Comparison of ENCODE assay signal across 21 mouse cellular contexts in the genomic region with DNA sequence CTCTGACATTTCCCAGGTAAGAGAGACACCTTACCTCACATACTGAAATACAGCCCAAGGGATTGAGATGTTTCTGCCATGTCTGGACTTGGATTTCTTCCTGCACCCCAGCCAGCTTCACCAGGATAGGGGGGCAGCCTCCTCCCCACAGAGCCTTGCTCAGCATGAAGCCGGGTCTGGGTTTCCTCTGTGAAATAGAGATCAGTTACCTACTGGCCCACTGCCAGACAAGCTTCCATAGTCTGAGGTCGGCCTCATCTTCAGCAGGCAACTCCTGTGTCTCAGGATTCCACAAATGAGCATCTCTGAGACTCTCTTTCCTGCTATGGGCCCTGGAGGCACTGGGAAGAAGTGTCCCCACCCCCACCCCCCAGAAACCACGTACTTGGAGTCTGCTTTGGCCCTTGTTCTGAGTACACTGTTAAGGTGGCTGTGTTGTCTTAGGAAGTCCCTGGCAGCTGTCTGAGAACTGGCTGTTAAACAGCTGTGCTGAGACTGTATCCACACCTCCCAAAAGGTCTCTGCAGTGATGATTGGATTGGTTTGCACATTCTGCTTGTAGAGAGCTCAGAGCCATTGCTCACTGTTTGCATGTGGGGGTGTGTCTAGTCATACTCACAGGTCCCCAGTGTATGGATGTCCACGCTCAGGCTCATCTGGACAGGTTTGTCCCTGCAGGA. TPM values are rescaled to one million over a fixed set of nuclear protein-coding genes. Genes with fewer than 3 reads are reported as not detected.
A peak's percentile ranks its signal among the peaks of the same experiment; 100 is the strongest.
DNase-seq lines count a peak whose midpoint lies in the region; ATAC-seq and TF ChIP-seq lines count a peak whose summit lies in the region.
"Had no signal": no experiment of that assay in that cellular context is flagged by ENCODE, and none has a peak within 500 bp of the region (broad histone marks: within the 10 kb centered on the region; RNA-seq: fewer than 3 reads in every experiment).

No protein-coding gene starts in this region.

- H3K27ac ChIP-seq in hindbrain, embryonic 13.5 days: 0 out of 2 replicates have a peak overlapping the region, but pooled peaks have one; percentile 2
- no peak overlapping the region for H3K27ac ChIP-seq in hindbrain, postnatal 0 days
- no peak overlapping the region for H3K27ac ChIP-seq in limb, embryonic 14.5 days (replicated peaks; ENCODE audit: low read depth, low read length)
- H3K27ac ChIP-seq: heart, adult 2 months; heart, embryonic 15.5 days; liver, embryonic 12.5 days; lung, embryonic 15.5 days; midbrain, embryonic 12.5 days; neural tube, embryonic 13.5 days had no signal

- H3K27me3 ChIP-seq in hindbrain, embryonic 13.5 days: no peaks in the 10 kb centered on the region; the same call in 1 of the 2 replicates
- H3K27me3 ChIP-seq in hindbrain, postnatal 0 days (ENCODE audit: insufficient read depth, low read length): no peaks in the 10 kb centered on the region
- H3K27me3 ChIP-seq in limb, embryonic 14.5 days (ENCODE audit: control insufficient read depth, insufficient read depth, low read length): no peaks in the 10 kb centered on the region
- H3K27me3 ChIP-seq: heart, embryonic 15.5 days; lung, embryonic 15.5 days; midbrain, embryonic 12.5 days; neural tube, embryonic 13.5 days had no signal

- no peak for DNase-seq in hindbrain, postnatal 0 days (ENCODE audit: low spot score)
- peak; percentile 40 for DNase-seq in retina, postnatal 1 day
- DNase-seq in retina, embryonic 14.5 days (ENCODE audit: low spot score): no peak
- peak; percentile 50 for DNase-seq in limb, embryonic 14.5 days (ENCODE audit: low spot score)
- DNase-seq in gastrocnemius, adult 18-20 months (ENCODE audit: low spot score): no peak
- no peak for DNase-seq in right cerebral cortex, postnatal 10 days (ENCODE audit: low spot score in 2 of 2)
- DNase-seq: adrenal gland, adult 8-10 months; gastrocnemius, postnatal 14 days; heart, adult 2 months; kidney, adult 2 months; kidney, postnatal 25 days; right cerebral cortex, postnatal 25 days; thymus, postnatal 14 days had no signal

- H3K36me3 ChIP-seq in hindbrain, embryonic 13.5 days: no peaks in the 10 kb centered on the region
- no peaks in the 10 kb centered on the region for H3K36me3 ChIP-seq in hindbrain, postnatal 0 days (ENCODE audit: insufficient read depth, low read length)
- H3K36me3 ChIP-seq in limb, embryonic 14.5 days (ENCODE audit: control insufficient read depth, insufficient read depth, low read length): no peaks in the 10 kb centered on the region
- H3K36me3 ChIP-seq: heart, embryonic 15.5 days; liver, embryonic 12.5 days; lung, embryonic 15.5 days; midbrain, embryonic 12.5 days; neural tube, embryonic 13.5 days had no signal

- H3K9ac ChIP-seq in hindbrain, embryonic 13.5 days: no peak overlapping the region
- H3K9ac ChIP-seq in hindbrain, postnatal 0 days (replicated peaks; ENCODE audit: low read length): no peak overlapping the region
- H3K9ac ChIP-seq in limb, embryonic 14.5 days (ENCODE audit: low read depth, low read length, severe bottlenecking): no peak overlapping the region
- H3K9ac ChIP-seq: heart, embryonic 15.5 days; liver, embryonic 12.5 days; lung, embryonic 15.5 days; midbrain, embryonic 12.5 days; neural tube, embryonic 13.5 days had no signal

- WGBS in hindbrain, embryonic 13.5 days: 59% methylated on average over 4 of the region's 4 CpGs
- 39% methylated on average over 4 of the region's 4 CpGs for WGBS in hindbrain, postnatal 0 days
- 39% methylated on average over 4 of the region's 4 CpGs for WGBS in limb, embryonic 14.5 days

- no peak for ATAC-seq in hindbrain, embryonic 13.5 days (ENCODE audit: low FRiP score)
- no peak for ATAC-seq in hindbrain, postnatal 0 days
- peak; percentile 67 for ATAC-seq in limb, embryonic 14.5 days (ENCODE audit: low FRiP score, low read depth)
- ATAC-seq: liver, embryonic 12.5 days had no signal

- no peak for TF ChIP-seq POLR2A in limb, embryonic 14.5 days (IDR thresholded peaks at IDR 0.05; ENCODE audit: borderline replicate concordance, extremely low read depth, insufficient read depth, insufficient read length)

- TF ChIP-seq CTCF in hindbrain, postnatal 0 days (IDR thresholded peaks at IDR 0.05; ENCODE audit: low read depth): no peak

- H3K4me2 ChIP-seq in hindbrain, embryonic 13.5 days: no peak overlapping the region
- no peak overlapping the region for H3K4me2 ChIP-seq in hindbrain, postnatal 0 days (ENCODE audit: low read depth, low read length)
- H3K4me2 ChIP-seq in limb, embryonic 14.5 days (replicated peaks; ENCODE audit: low read depth, low read length, severe bottlenecking): no peak overlapping the region
- H3K4me2 ChIP-seq: heart, embryonic 15.5 days; liver, embryonic 12.5 days; lung, embryonic 15.5 days; midbrain, embryonic 12.5 days; neural tube, embryonic 13.5 days had no signal

- H3K4me3 ChIP-seq in hindbrain, embryonic 13.5 days: no peak overlapping the region
- no peak overlapping the region for H3K4me3 ChIP-seq in hindbrain, postnatal 0 days (ENCODE audit: low read length)
- H3K4me3 ChIP-seq in limb, embryonic 14.5 days (replicated peaks; ENCODE audit: low read length): no peak overlapping the region
- H3K4me3 ChIP-seq: heart, adult 2 months; heart, embryonic 15.5 days; liver, embryonic 12.5 days; lung, embryonic 15.5 days; midbrain, embryonic 12.5 days; neural tube, embryonic 13.5 days had no signal

- H3K9me3 ChIP-seq in hindbrain, embryonic 13.5 days: no peaks in the 10 kb centered on the region
- H3K9me3 ChIP-seq in hindbrain, postnatal 0 days (ENCODE audit: low read length): no peaks in the 10 kb centered on the region
- H3K9me3 ChIP-seq in limb, embryonic 14.5 days (ENCODE audit: control insufficient read depth, low read length): no peaks in the 10 kb centered on the region
- H3K9me3 ChIP-seq: heart, embryonic 15.5 days; liver, embryonic 12.5 days; lung, embryonic 15.5 days; midbrain, embryonic 12.5 days; neural tube, embryonic 13.5 days had no signal

- H3K4me1 ChIP-seq in hindbrain, embryonic 13.5 days (replicated peaks): peaks cover 10% of the 10 kb centered on the region
- no peaks in the 10 kb centered on the region; the same call in 1 of the 2 replicates for H3K4me1 ChIP-seq in hindbrain, postnatal 0 days (ENCODE audit: insufficient read depth, low read length)
- H3K4me1 ChIP-seq in limb, embryonic 14.5 days (ENCODE audit: control insufficient read depth, insufficient read depth, low read length): peaks cover 4% of the 10 kb centered on the region; the same call in 1 of the 2 replicates
- H3K4me1 ChIP-seq: heart, embryonic 15.5 days; liver, embryonic 12.5 days; lung, embryonic 15.5 days had no signal

RNA-seq across cellular contexts. Expression of gene Muc5b, which starts 16.1 kb away (rescaled TPM):
- polyA plus RNA-seq in hindbrain, embryonic 13.5 days (2015; fragmentation: Nextera tagmentation; extraction: Ambion mirVana): 0.04 and 0.05 TPM in 2 replicates
- not detected in 2 replicates for total RNA-seq in hindbrain, postnatal 0 days (2014; rRNA removed)
- 0.03 TPM in 2 replicates for polyA plus RNA-seq in hindbrain, postnatal 0 days (2015; fragmentation: Nextera tagmentation; extraction: Ambion mirVana)
- 0.01 and 0.03 TPM in 2 replicates for polyA plus RNA-seq in limb, embryonic 14.5 days (2012; rRNA removed)
- polyA plus RNA-seq in limb, embryonic 14.5 days (2014; fragmentation: Nextera tagmentation; extraction: Ambion mirVana): 0.03 TPM in 1 of 2 replicates, not detected in the other
- total RNA-seq in gastrocnemius, adult 18-20 months (2021): not detected
- total RNA-seq: adrenal gland, adult 8-10 months; gastrocnemius, postnatal 14 days; heart, adult 2 months; layer of hippocampus, adult 8-10 months; left cerebral cortex, postnatal 25 days had no signal
- polyA plus RNA-seq: kidney, adult 2 months had no signal

RNA-seq across cellular contexts. Expression of gene Muc5ac, which starts 34.0 kb away (rescaled TPM):
- polyA plus RNA-seq in hindbrain, embryonic 13.5 days (2015; fragmentation: Nextera tagmentation; extraction: Ambion mirVana): not detected in 2 replicates
- not detected in 2 replicates for total RNA-seq in hindbrain, postnatal 0 days (2014; rRNA removed)
- polyA plus RNA-seq in hindbrain, postnatal 0 days (2015; fragmentation: Nextera tagmentation; extraction: Ambion mirVana): not detected in 2 replicates
- 0.01 TPM in 2 replicates for polyA plus RNA-seq in limb, embryonic 14.5 days (2012; rRNA removed)
- polyA plus RNA-seq in limb, embryonic 14.5 days (2014; fragmentation: Nextera tagmentation; extraction: Ambion mirVana): 0.06 TPM in 1 of 2 replicates, not detected in the other
- total RNA-seq in gastrocnemius, adult 18-20 months (2021): not detected
- total RNA-seq: adrenal gland, adult 8-10 months; gastrocnemius, postnatal 14 days; heart, adult 2 months had no signal
- polyA plus RNA-seq: liver, embryonic 12.5 days; midbrain, embryonic 12.5 days; neural tube, embryonic 13.5 days had no signal

Comparison
In these comparisons a context has a peak if more than half of its experiments do, and no peak if none do; other contexts are left out.
1. DNase-seq: peak in retina, postnatal 1 day (single experiment) and limb, embryonic 14.5 days (single experiment); none in hindbrain, postnatal 0 days (single experiment), retina, embryonic 14.5 days (single experiment), gastrocnemius, adult 18-20 months (single experiment) and right cerebral cortex, postnatal 10 days (0 of 2).